Mouse (Mus musculus) embryonic facial prominence, embryonic 11.5 days (tissue): ENCODE measurements around the gene Ddx47. TPM values are rescaled to one million over a fixed set of nuclear protein-coding genes. Genes with fewer than 3 reads are reported as not detected.
A peak's percentile ranks its signal among the peaks of the same experiment; 100 is the strongest.

Experiments used
- ATAC-seq: fragments of 200-750 bp; cut with Nextera tagmentation; replicated peaks from 2 replicates; pipeline ENCODE4 v1.8.0; 2017; ENCODE audit warnings: low read depth; ENCODE audit not compliant: insufficient number of reproducible peaks, low FRiP score, low TSS enrichment
- DNase-seq: peaks from one replicate; pipeline ENCODE4 v3.0.0-alpha.2; 2015; ENCODE audit warnings: low spot score
- H3K27ac ChIP-seq: fragments of 300-500 bp; sonication (generic); replicated peaks from 2 replicates; pipeline ENCODE4 v1.5.1; 2014; ENCODE audit warnings: mild to moderate bottlenecking, low read depth, low read length, control low read depth
- H3K27me3 ChIP-seq: fragments of 300-500 bp; sonication (generic); 2 replicates; pipeline ENCODE4 v1.6.1; 2014; ENCODE audit warnings: mild to moderate bottlenecking, low read length, moderate library complexity, mixed read lengths; ENCODE audit not compliant: control insufficient read depth, insufficient read depth
- H3K36me3 ChIP-seq: fragments of 300-500 bp; sonication (generic); replicated peaks from 2 replicates; pipeline ENCODE4 v1.6.1; 2014; ENCODE audit warnings: low read depth, mild to moderate bottlenecking, low read length, moderate library complexity, mixed read lengths; ENCODE audit not compliant: control insufficient read depth, insufficient read depth
- H3K4me1 ChIP-seq: fragments of 300-500 bp; sonication (generic); 2 replicates; pipeline ENCODE4 v1.6.1; 2014; ENCODE audit warnings: low read length, mixed read lengths; ENCODE audit not compliant: control insufficient read depth, insufficient read depth
- H3K4me2 ChIP-seq: fragments of 300-500 bp; sonication (generic); 2 replicates; pipeline ENCODE4 v1.6.1; 2014; ENCODE audit warnings: low read depth, mild to moderate bottlenecking, control low read depth, low read length, moderate library complexity
- H3K4me3 ChIP-seq: fragments of 300-500 bp; sonication (generic); 2 replicates; pipeline ENCODE4 v1.5.1; 2014; ENCODE audit warnings: low read depth, low read length, control low read depth
- H3K9ac ChIP-seq: fragments of 300-500 bp; sonication (generic); replicated peaks from 2 replicates; pipeline ENCODE4 v1.6.1; 2014; ENCODE audit warnings: mild to moderate bottlenecking, control low read depth, low read length
- H3K9me3 ChIP-seq: fragments of 300-500 bp; sonication (generic); replicated peaks from 2 replicates; pipeline ENCODE4 v1.6.1; 2016; ENCODE audit warnings: mild to moderate bottlenecking, low read length, inconsistent platforms, mixed read lengths; ENCODE audit not compliant: control insufficient read depth
- WGBS: fragments of 180-500 bp; shearing (Covaris S2); extraction: QIAGEN DNeasy Blood & Tissue Kit; methylation state at CpG from one replicate; pipeline ENCODE4 v1.1.7; 2014; 5-methylcytosine and 5-hydroxymethylcytosine counted together
- polyA plus RNA-seq: library from polyadenylated mRNA; unstranded; fragments of >200 nt; fragmentation: Nextera tagmentation; extraction: Ambion mirVana; gene quantifications from 2 replicates; pipeline ENCODE4 v1.2.1, GENCODE M21; 2014

Ddx47 gene
- polyA plus RNA-seq, 1 experiment from 2014 or later = 125 TPM

DNA sequence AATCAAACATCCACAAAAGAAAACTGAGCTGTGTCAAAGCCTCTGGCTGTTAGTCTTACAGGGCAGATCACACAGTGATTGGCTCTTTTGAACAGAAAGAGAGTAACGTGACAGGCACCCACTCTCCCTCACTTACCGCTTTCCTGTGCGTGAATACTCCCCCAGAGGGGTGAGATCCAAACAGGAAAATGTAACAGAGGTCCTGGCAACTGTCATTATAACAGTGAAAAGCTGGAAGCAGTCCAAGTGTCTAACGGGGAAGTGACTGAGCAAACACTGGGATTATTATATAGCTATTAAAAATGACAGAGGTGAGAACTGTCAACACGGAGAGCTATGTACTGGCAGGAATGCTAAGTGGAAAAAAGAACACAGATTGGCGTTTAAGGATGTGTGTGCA is 34.8 kb upstream of the Ddx47 start:
- Histone ChIP-seq H3K27ac (no peak overlapping the region), H3K36me3 (no peaks in the 10 kb centered on the region), H3K4me1 (no peaks in the 10 kb centered on the region), H3K9me3 (no peaks in the 10 kb centered on the region), H3K4me3 (no peak overlapping the region), H3K4me2 (no peak overlapping the region), H3K9ac (no peak overlapping the region), H3K27me3 (no peaks in the 10 kb centered on the region)
- DNase-seq = no peak
- 57% methylated on average over 6 of the region's 6 CpGs for WGBS
- no peak for ATAC-seq

DNA sequence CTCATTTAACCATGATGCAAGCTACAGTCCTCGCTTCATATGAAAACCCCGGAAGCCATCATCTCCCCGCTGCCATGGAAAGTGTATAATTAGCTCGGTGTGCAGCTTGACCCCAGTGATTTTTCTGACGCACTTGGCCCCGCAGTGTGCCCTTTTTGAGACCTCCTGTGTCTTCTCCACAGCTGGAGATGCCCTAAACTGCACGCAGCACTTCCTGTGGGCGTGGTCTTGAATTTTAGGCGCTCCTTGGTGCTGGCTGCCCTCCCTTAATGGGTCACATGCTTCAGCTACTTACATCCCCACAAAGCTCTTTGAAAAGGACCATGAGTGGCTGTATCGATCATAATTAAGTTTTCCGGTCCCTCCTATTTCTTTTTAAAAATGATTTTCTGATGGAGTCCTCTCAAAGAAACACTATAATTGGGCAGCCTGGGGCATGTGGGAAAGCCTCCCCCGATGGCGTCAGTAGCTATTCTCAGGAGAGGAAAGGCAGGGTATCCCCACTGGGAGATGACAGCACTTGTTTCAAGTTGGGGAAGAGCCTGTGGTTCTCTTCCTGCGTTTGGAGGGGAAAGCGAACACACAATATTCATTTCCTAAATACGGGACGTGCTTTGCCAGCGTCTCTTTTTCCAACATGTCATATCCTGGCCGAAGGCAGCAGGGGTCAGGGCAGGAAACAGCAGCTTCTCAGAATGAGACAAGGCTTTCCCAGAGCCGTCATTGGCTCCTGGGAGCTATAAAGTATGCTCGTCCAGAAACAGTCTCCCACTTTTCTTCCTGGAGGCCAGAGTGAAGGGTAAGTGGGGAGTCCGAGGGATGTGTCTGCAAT is 30.0 kb upstream of the Ddx47 start, which contains the start of gene Apold1:
Apold1 (plus strand) TSS at position 488 of the 832 bp plus-strand sequence.
- DNase-seq = peak; percentile 56
- Histone ChIP-seq H3K9me3 (no peaks in the 10 kb centered on the region), H3K27ac (no peak within 1 kb of the TSS), H3K4me3 (peak within 1 kb of the TSS; percentile 15; the same call in 1 of the 2 replicates), H3K4me1 (no peaks in the 10 kb centered on the region), H3K9ac (no peak within 1 kb of the TSS), H3K27me3 (no peaks in the 10 kb centered on the region), H3K4me2 (peak within 1 kb of the TSS; percentile 31; the same call in 1 of the 2 replicates), H3K36me3 (no peaks in the 10 kb centered on the region)
- ATAC-seq = no peak
- WGBS = 32% methylated on average over 22 of the region's 22 CpGs

- 3% methylated on average over 62 of the region's 62 CpGs for WGBS
- no peaks in the 10 kb centered on the region for H3K36me3 ChIP-seq
- peak; percentile 89 for ATAC-seq
- peak overlapping the region; percentile 69 for H3K9ac ChIP-seq
- peak overlapping the region; percentile 94 for H3K4me2 ChIP-seq
- H3K9me3 ChIP-seq = no peaks in the 10 kb centered on the region
- H3K4me3 ChIP-seq = peak overlapping the region; percentile 51
- H3K27me3 ChIP-seq = no peaks in the 10 kb centered on the region
- no peaks in the 10 kb centered on the region for H3K4me1 ChIP-seq
- H3K27ac ChIP-seq = no peak overlapping the region
- DNase-seq = peak; percentile 92
Measured at GRCm38 (mm10) chr6:134983529-134984370, 27.7 kb upstream of the Ddx47 start.

- peak; percentile 38 for DNase-seq
- Histone ChIP-seq H3K27ac (no peak overlapping the region), H3K36me3 (no peaks in the 10 kb centered on the region), H3K9ac (no peak overlapping the region), H3K4me1 (no peaks in the 10 kb centered on the region), H3K27me3 (no peaks in the 10 kb centered on the region), H3K9me3 (no peaks in the 10 kb centered on the region), H3K4me3 (no peak overlapping the region), H3K4me2 (no peak overlapping the region)
- WGBS = 69% methylated on average over 3 of the region's 3 CpGs
- no peak for ATAC-seq
Measured at GRCm38 (mm10) chr6:134984748-134985147, 26.7 kb upstream of the Ddx47 start.

- H3K27me3 ChIP-seq = no peaks in the 10 kb centered on the region
- H3K9ac ChIP-seq = no peak overlapping the region
- 79% methylated on average over 9 of the region's 9 CpGs for WGBS
- no peaks in the 10 kb centered on the region for H3K4me1 ChIP-seq
- H3K4me3 ChIP-seq = no peak overlapping the region
- no peak overlapping the region for H3K4me2 ChIP-seq
- ATAC-seq = no peak
- no peak overlapping the region for H3K27ac ChIP-seq
- no peaks in the 10 kb centered on the region for H3K9me3 ChIP-seq
- no peak for DNase-seq
- H3K36me3 ChIP-seq = no peaks in the 10 kb centered on the region
Measured at GRCm38 (mm10) chr6:134988377-134988776, 23.0 kb upstream of the Ddx47 start.

DNA sequence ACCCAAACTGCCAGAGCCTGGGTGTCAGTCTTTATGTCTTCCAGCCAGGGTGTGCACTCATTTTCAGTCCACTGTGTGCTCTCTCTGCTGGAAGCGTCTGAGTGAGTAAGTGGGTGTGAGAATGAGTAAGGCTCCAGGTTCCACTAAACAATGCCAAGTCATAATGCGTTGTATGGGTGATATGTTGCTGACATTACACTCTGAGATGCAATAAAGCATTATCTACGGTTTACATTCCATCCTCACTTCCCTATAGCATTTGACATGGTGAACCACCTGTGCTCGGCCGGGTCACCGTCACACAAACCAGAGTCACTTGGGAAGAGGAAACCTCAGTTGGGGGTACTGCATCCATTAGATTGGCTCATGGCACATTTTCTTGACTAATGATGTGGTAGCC is 20.7 kb upstream of the Ddx47 start:
- Histone ChIP-seq H3K4me3 (no peak overlapping the region), H3K4me1 (no peaks in the 10 kb centered on the region), H3K4me2 (no peak overlapping the region), H3K27me3 (no peaks in the 10 kb centered on the region), H3K9ac (no peak overlapping the region), H3K27ac (no peak overlapping the region), H3K9me3 (no peaks in the 10 kb centered on the region), H3K36me3 (no peaks in the 10 kb centered on the region)
- ATAC-seq (no peak), DNase-seq (no peak)
- WGBS = 90% methylated on average over 6 of the region's 6 CpGs

- DNase-seq = no peak
- no peaks in the 10 kb centered on the region for H3K4me1 ChIP-seq
- H3K36me3 ChIP-seq = no peaks in the 10 kb centered on the region
- whole genome bisulfite sequencing = 69% methylated on average over 12 of the region's 12 CpGs
- H3K9me3 ChIP-seq = no peaks in the 10 kb centered on the region
- H3K9ac ChIP-seq = no peak overlapping the region
- no peak overlapping the region for H3K4me3 ChIP-seq
- no peak overlapping the region for H3K27ac ChIP-seq
- H3K4me2 ChIP-seq = no peak overlapping the region
- no peaks in the 10 kb centered on the region for H3K27me3 ChIP-seq
- ATAC-seq = no peak
Measured at GRCm38 (mm10) chr6:134994031-134994651, 17.3 kb upstream of the Ddx47 start.
